Mouse (Mus musculus) midbrain, embryonic 15.5 days (tissue): ENCODE data around the gene Cenpa. TPM values are rescaled to one million over a fixed set of nuclear protein-coding genes. Genes with fewer than 3 reads are reported as not detected.
"Not testable (repeated sequence)": the region's sequence is repeated elsewhere in the genome, so short reads cannot be mapped to it uniquely, and the experiment has no call there.

Experiments
- ATAC-seq: fragments of 200-750 bp; cut with Nextera tagmentation; replicated peaks from 2 replicates; pipeline ENCODE4 v1.8.0; 2017; ENCODE audit warnings: moderate TSS enrichment
- H3K27ac ChIP-seq: fragments of 300-500 bp; sonication (generic); 2 replicates; pipeline ENCODE4 v1.5.1; 2015; ENCODE audit warnings: mild to moderate bottlenecking, inconsistent platforms
- H3K27me3 ChIP-seq: fragments of 300-500 bp; sonication (generic); replicated peaks from 2 replicates; pipeline ENCODE4 v1.6.1; 2015; ENCODE audit warnings: inconsistent platforms
- H3K36me3 ChIP-seq: fragments of 300-500 bp; sonication (generic); replicated peaks from 2 replicates; pipeline ENCODE4 v1.6.1; 2015; ENCODE audit warnings: inconsistent platforms
- H3K4me1 ChIP-seq: fragments of 300-500 bp; sonication (generic); 2 replicates; pipeline ENCODE4 v1.6.1; 2015; ENCODE audit warnings: inconsistent platforms
- H3K4me2 ChIP-seq: fragments of 300-500 bp; sonication (generic); 2 replicates; pipeline ENCODE4 v1.6.1; 2015; ENCODE audit warnings: inconsistent platforms, mild to moderate bottlenecking, moderate library complexity
- H3K4me3 ChIP-seq: fragments of 300-500 bp; sonication (generic); 2 replicates; pipeline ENCODE4 v1.5.1; 2015; ENCODE audit warnings: mild to moderate bottlenecking, inconsistent platforms
- H3K9ac ChIP-seq: fragments of 300-500 bp; sonication (generic); 2 replicates; pipeline ENCODE4 v1.6.1; 2015; ENCODE audit warnings: mild to moderate bottlenecking, inconsistent platforms
- H3K9me3 ChIP-seq: fragments of 300-500 bp; sonication (generic); 2 replicates; pipeline ENCODE4 v1.6.1; 2016; ENCODE audit warnings: inconsistent platforms
- WGBS: fragments of 180-500 bp; shearing (Covaris S2); methylation state at CpG from one replicate; pipeline ENCODE4 v1.1.7; 2015; ENCODE audit warnings: mixed read lengths; 5-methylcytosine and 5-hydroxymethylcytosine counted together
- polyA plus RNA-seq: library from polyadenylated mRNA; unstranded; fragments of >200 nt; fragmentation: Nextera tagmentation; extraction: Ambion mirVana; gene quantifications from 2 replicates; pipeline ENCODE4 v1.2.1, GENCODE M21; 2015

The Cenpa gene
- polyA plus RNA-seq, 1 experiment from 2014 or later = 39.4 TPM

DNA sequence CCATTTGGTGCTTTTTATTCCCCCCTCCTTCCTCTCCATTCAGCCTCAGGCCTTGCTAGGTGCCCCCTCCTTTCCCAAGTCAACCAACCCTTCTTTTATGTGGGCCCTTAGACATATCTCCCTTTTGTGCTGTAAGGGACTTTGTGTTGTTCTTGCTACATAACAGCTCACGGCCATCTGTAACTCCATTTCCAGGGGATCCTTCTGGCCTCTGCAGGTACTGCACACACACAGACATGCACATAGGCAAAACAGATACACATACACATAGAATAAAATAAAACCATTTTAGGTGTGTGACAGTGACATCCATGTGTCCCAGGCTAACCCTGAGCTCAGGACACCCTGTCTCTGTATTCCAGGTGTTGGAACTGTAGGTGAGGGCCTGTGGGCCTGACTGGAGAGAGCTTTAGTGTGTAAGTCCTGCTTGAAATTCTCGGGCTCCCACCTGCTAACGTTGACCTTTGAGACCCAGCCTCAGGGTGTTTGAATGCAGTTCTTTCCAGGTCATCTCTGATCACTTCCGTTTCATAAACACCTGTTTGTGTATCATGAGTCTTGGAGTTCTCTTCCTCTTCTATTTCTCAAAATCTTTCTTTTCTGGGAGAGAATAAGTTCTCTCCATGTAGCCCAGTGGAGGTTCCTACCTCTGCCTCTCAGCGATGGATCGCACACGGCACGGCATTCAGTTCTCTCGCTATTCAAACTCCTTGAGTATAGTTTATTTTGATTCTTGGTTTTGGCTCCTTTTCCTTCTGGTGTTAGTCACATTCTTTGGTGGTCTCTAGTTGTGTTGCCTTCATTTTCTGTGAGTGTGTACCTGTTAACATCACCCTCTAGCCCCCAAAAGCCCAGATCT lies 2.3 kb downstream of the Cenpa start:
- Histone ChIP-seq H3K4me3 (no peak overlapping the region), H3K36me3 (no peaks in the 10 kb centered on the region), H3K4me2 (no peak overlapping the region), H3K4me1 (peaks cover 10% of the 10 kb centered on the region), H3K27ac (no peak overlapping the region), H3K9me3 (no peaks in the 10 kb centered on the region), H3K9ac (no peak overlapping the region), H3K27me3 (no peaks in the 10 kb centered on the region)
- no peak for ATAC-seq
- 93% methylated on average over 9 of the region's 9 CpGs for WGBS

DNA sequence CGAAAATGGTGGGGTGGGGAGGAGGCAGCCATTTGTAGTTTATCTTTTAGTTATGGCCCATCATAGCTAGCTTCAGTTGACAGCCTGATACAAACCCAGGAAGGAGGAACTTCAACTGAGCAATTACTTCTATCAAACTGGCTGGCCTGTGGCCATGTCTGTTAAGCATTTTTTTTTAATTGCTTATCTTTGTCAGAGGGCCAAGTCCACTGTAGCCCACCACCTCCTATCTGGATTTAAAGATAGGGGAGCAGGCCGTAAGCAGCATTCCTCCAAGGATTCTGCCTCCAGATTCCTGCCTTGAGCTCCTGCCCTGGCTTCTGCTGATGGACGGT lies 2.9 kb downstream of the Cenpa start:
- no peak for ATAC-seq
- Histone ChIP-seq H3K4me2 (no peak overlapping the region), H3K4me3 (no peak overlapping the region), H3K36me3 (no peaks in the 10 kb centered on the region), H3K27me3 (no peaks in the 10 kb centered on the region), H3K9ac (no peak overlapping the region), H3K9me3 (no peaks in the 10 kb centered on the region), H3K4me1 (peaks cover 10% of the 10 kb centered on the region), H3K27ac (no peak overlapping the region)
- 91% methylated on average over 3 of the region's 3 CpGs for WGBS

DNA sequence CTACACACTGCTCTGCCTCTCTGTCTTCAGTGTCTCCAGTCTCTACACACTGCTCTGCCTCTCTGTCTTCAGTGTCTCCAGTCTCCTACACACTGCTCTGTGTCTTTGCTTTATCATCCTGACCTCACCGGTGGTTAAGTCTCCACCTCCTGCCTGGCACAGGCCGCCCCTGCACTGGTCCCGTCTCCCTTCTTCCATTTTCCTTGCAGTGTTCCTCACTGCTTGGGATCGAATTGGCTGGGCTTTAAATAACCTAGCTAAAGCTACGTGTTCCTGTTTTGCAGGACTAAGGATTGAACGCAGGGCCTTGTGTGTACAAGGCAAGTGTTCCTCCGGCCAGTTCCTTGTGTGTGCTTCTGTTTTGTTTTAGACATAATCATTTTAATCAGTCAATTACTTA lies 3.5 kb downstream of the Cenpa start:
- 92% methylated on average over 7 of the region's 7 CpGs for WGBS
- no peak for ATAC-seq
- Histone ChIP-seq H3K36me3 (no peaks in the 10 kb centered on the region), H3K27me3 (no peaks in the 10 kb centered on the region), H3K4me3 (no peak overlapping the region), H3K4me1 (peaks cover 10% of the 10 kb centered on the region), H3K9me3 (no peaks in the 10 kb centered on the region), H3K9ac (no peak overlapping the region), H3K27ac (no peak overlapping the region), H3K4me2 (no peak overlapping the region)

DNA sequence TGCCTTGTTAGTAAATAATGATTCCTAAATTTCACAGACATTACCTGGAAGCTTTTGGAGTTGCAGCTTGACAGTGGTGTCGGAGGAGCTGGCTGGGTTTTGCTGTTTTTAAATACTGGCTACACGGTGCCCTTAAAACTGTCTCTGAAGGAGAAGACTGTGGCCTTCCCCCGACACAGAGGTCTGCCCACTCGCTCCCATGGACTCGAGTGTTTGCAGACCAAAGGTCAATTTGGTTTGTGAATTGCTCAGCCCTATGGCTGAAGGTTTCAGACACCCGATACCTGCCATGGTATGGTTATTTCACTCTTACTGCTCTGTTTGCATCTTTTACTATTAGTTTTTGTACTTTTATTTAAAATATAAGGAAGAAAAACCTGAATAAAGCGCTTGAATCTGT lies 7.4 kb downstream of the Cenpa start:
- H3K27ac ChIP-seq = no peak overlapping the region
- 87% methylated on average over 7 of the region's 7 CpGs for WGBS
- H3K9me3 ChIP-seq = no peaks in the 10 kb centered on the region
- ATAC-seq = no peak
- H3K4me3 ChIP-seq = no peak overlapping the region
- H3K4me2 ChIP-seq = no peak overlapping the region
- H3K9ac ChIP-seq = no peak overlapping the region
- no peaks in the 10 kb centered on the region for H3K4me1 ChIP-seq
- H3K27me3 ChIP-seq = no peaks in the 10 kb centered on the region
- no peaks in the 10 kb centered on the region for H3K36me3 ChIP-seq

DNA sequence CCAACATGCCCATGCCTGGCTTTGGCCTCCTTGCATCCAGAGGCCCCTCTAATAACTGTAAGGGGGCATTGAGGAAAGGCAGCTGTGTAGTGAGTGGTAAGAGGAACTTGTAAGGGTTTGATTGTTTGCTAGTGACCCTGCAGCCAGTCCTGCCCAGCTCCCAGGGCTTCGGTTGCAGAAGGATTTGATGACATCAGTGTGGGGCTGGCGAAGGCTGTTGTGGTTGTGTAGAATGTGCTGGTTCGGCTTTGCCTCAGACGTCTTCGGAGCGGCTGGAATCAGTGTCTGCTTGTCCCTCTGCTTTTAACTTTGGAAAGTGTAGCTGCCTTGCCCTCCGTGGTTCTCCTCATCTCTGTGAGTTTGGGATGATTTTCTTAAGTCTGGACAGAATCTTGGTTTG lies 10.2 kb downstream of the Cenpa start:
- Histone ChIP-seq H3K9ac (no peak overlapping the region), H3K36me3 (no peaks in the 10 kb centered on the region), H3K4me2 (no peak overlapping the region), H3K4me1 (no peaks in the 10 kb centered on the region), H3K27me3 (no peaks in the 10 kb centered on the region), H3K27ac (no peak overlapping the region), H3K4me3 (no peak overlapping the region), H3K9me3 (no peaks in the 10 kb centered on the region)
- ATAC-seq = no peak
- 89% methylated on average over 7 of the region's 7 CpGs for WGBS

DNA sequence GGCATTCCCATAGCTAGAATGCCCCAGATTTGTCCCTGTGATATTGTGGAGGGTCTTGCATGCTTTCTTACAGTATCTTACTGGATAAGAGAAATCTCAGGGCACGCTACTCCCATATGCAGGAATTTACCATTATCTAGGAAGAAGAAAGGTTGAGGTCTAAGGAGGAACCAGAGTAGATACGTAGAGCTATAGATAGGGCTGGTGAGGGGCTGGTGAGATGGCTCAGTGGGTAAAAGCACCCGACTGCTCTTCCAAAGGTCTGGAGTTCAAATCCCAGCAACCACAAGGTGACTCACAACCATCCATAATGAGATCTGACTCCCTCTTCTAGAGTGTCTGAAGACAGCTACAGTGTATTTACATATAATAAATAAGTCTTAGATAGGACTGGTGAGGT lies 11.5 kb downstream of the Cenpa start:
- not testable (repeated sequence) for H3K36me3 ChIP-seq

DNA sequence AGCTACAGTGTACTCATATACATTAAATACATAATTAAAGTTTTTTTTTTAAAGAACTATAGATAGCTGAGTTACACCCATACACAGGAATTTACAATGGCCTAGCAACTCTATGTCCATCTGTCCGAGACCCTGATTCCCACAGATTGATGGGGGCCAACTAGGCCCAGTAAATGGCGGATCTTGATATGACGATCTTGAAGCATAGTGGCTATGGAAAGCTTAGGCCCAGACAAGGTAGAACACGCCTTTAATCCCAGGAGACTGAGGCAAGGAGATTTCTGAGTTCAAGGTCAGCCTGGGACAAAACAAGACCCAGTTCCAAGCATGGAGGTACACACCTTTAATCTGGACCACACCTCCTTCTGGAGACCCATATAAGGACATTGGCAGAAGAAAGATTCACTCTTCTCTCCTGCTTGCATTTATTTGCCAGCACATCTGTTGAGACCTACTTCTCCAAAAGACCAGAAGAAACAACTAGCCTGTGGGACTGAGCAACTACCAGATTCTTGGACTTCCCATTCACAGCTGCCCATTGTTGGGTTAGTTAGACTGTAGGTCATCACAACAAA lies 12.2 kb downstream of the Cenpa start:
- Histone ChIP-seq H3K36me3 (no peaks in the 10 kb centered on the region), H3K9me3 (no peaks in the 10 kb centered on the region), H3K4me2 (no peak overlapping the region), H3K4me1 (no peaks in the 10 kb centered on the region), H3K4me3 (no peak overlapping the region), H3K27ac (no peak overlapping the region), H3K27me3 (no peaks in the 10 kb centered on the region), H3K9ac (no peak overlapping the region)
- ATAC-seq = no peak
- WGBS = 93% methylated on average over 4 of the region's 4 CpGs

More for the DNA sequence above, 11.5 kb downstream of the Cenpa start:
- not testable (repeated sequence) for H3K27ac ChIP-seq, H3K9me3 ChIP-seq, H3K4me3 ChIP-seq, H3K9ac ChIP-seq, ATAC-seq, H3K27me3 ChIP-seq, H3K4me1 ChIP-seq, H3K4me2 ChIP-seq
- WGBS = 95% methylated on average over 3 of the region's 3 CpGs

DNA sequence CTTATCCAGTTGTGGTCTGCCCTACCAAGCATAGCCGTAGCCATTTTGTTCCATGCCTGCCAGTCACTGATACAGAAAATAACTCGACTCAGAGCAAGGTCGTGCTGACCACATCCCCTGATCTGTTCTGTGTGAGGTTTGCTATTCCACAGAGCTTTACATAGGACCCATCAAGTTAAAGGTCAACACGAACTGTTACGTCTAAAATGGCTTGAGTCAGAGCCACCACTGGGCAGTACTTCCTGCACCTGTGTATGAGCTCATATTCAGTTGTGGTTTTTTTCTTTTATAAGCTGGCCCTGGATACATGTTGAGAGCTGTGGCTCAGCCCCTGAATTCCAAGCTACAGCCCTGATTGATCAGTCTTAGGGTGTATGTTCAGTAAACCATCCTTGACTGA lies 13.0 kb downstream of the Cenpa start:
- 84% methylated on average over 5 of the region's 5 CpGs for WGBS
- Histone ChIP-seq H3K27ac (no peak overlapping the region), H3K4me1 (no peaks in the 10 kb centered on the region), H3K4me3 (no peak overlapping the region), H3K9ac (no peak overlapping the region), H3K27me3 (no peaks in the 10 kb centered on the region), H3K4me2 (no peak overlapping the region), H3K9me3 (no peaks in the 10 kb centered on the region), H3K36me3 (no peaks in the 10 kb centered on the region)
- no peak for ATAC-seq

DNA sequence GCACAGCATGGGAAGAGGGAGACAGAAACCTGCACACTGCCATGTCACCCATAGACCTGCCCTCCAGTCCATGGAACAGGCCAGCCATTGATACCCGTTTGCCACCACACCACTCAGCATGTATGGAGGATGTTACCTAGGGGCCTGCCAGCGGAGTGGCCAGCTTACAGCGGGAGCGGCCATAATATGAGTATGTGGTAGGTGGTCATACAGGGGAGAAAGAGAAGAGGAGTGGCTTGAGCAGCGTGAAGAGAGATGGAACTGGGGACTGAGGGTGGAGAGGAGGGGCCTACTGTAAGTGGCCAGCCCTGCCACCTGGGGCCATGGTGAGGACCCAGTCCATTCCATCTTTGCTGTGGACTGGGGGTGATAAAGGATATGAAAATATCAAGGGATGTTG lies 15.4 kb downstream of the Cenpa start:
- Histone ChIP-seq H3K4me1 (no peaks in the 10 kb centered on the region), H3K27me3 (no peaks in the 10 kb centered on the region), H3K9me3 (no peaks in the 10 kb centered on the region), H3K4me2 (no peak overlapping the region), H3K9ac (no peak overlapping the region), H3K4me3 (no peak overlapping the region), H3K36me3 (no peaks in the 10 kb centered on the region), H3K27ac (no peak overlapping the region)
- ATAC-seq = no peak
- 89% methylated on average over 5 of the region's 5 CpGs for WGBS

DNA sequence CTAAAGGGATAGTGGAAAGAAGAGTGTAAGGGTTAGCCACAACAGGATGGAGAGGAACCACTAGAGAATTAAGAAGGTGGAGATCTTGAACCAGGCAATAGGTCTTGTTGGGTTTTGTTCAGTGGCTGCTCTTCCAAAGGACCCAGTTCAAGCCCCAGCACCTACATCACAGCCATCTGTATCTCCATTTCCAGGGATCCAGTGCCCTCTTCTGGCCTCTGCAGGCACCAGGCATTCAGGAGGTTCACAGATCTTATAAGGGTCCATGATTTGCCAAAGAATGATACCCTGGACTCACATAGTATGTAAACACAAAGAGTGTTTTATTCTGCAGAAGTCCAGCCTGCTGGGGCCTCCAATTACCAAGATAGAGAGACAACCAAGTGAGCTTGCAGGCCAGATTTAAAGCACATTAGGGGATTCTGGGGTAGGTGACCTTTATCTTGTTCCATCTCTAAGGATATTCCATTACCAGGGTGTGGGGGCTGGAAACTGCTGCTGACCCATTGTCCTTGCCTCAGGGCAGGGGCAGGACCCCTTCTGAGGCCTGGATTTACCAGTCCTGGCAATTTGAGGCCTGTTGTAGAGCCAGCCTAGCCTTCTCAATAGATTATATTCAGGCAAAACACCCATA lies 16.5 kb downstream of the Cenpa start:
- Histone ChIP-seq H3K4me2 (no peak overlapping the region), H3K4me3 (no peak overlapping the region), H3K27me3 (no peaks in the 10 kb centered on the region), H3K9me3 (no peaks in the 10 kb centered on the region), H3K36me3 (no peaks in the 10 kb centered on the region), H3K4me1 (no peaks in the 10 kb centered on the region), H3K27ac (no peak overlapping the region), H3K9ac (no peak overlapping the region)
- ATAC-seq = no peak

DNA sequence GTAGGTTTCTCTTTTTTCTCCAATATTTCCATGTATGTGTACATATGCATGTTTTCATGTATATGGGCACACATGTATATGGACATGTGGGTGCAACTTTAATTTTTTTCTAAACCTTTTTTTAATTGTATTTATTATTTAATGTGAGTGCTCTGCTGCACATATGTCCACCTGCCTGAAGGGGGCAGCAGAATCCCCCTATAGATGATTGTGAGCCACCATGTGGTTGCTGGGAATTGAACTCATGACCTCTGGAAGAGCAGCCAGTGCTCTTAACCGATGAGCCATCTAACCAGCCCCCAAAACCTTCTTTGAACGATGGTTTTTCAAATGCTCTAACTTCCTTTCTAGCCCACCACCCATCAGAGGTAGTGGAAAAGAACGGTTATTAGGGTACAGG lies 17.4 kb downstream of the Cenpa start:
- H3K27ac ChIP-seq = no peak overlapping the region
- 67% methylated on average over 3 of the region's 3 CpGs for WGBS

DNA sequence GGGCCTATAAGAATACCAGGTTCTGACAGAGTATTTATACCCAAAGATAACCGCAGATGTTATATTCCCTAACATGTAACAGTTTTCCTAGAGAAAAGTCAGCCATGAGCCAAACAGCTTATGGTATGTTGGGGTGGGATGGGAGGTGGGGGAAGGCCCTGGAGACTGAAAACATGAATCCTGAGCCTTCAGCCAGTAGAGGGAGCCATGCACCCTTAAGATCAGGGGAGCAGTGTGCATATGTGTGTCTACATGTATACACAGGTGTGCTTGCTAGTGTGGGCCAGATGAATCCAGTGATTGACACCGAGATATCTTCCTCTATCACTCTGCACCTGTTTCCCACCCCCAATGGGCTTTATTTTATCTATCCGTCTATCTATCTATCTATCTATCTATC lies 20.2 kb downstream of the Cenpa start:
- H3K27ac ChIP-seq = no peak overlapping the region
- 73% methylated on average over 3 of the region's 3 CpGs for WGBS
- H3K36me3 ChIP-seq = no peaks in the 10 kb centered on the region
- ATAC-seq = no peak
- H3K4me3 ChIP-seq = no peak overlapping the region
- H3K9me3 ChIP-seq = no peaks in the 10 kb centered on the region
- H3K4me2 ChIP-seq = no peak overlapping the region
- H3K4me1 ChIP-seq = no peaks in the 10 kb centered on the region
- no peak overlapping the region for H3K9ac ChIP-seq
- H3K27me3 ChIP-seq = no peaks in the 10 kb centered on the region

More for the DNA sequence above, 17.4 kb downstream of the Cenpa start:
- Histone ChIP-seq H3K9ac (no peak overlapping the region), H3K4me2 (no peak overlapping the region), H3K4me1 (no peaks in the 10 kb centered on the region), H3K9me3 (no peaks in the 10 kb centered on the region), H3K27me3 (no peaks in the 10 kb centered on the region), H3K36me3 (no peaks in the 10 kb centered on the region), H3K4me3 (no peak overlapping the region)
- ATAC-seq = no peak
